Mouse (Mus musculus) forebrain, embryonic 13.5 days (tissue): ENCODE results near the gene Luc7l2. TPM values are rescaled to one million over a fixed set of nuclear protein-coding genes. Genes with fewer than 3 reads are reported as not detected.

ENCODE experiments used
- ATAC-seq: fragments of 200-750 bp; cut with Nextera tagmentation; 2 replicates; pipeline ENCODE4 v1.8.0; 2017
- H3K27ac ChIP-seq: fragments of 300-500 bp; sonication (generic); 2 replicates; pipeline ENCODE4 v1.5.1; 2015; ENCODE audit warnings: inconsistent platforms, mild to moderate bottlenecking, moderate library complexity
- H3K27me3 ChIP-seq: fragments of 300-500 bp; sonication (generic); 2 replicates; pipeline ENCODE4 v1.6.1; 2015; ENCODE audit warnings: mild to moderate bottlenecking, inconsistent platforms
- H3K36me3 ChIP-seq: fragments of 300-500 bp; sonication (generic); 2 replicates; pipeline ENCODE4 v1.6.1; 2015; ENCODE audit warnings: mild to moderate bottlenecking, inconsistent platforms; ENCODE audit not compliant: poor library complexity, severe bottlenecking
- H3K4me1 ChIP-seq: fragments of 300-500 bp; sonication (generic); 2 replicates; pipeline ENCODE4 v1.6.1; 2015; ENCODE audit warnings: inconsistent platforms
- H3K4me2 ChIP-seq: fragments of 300-500 bp; sonication (generic); 2 replicates; pipeline ENCODE4 v1.6.1; 2015; ENCODE audit warnings: inconsistent platforms, mild to moderate bottlenecking, moderate library complexity
- H3K4me3 ChIP-seq: fragments of 300-500 bp; sonication (generic); 2 replicates; pipeline ENCODE4 v1.5.1; 2015; ENCODE audit warnings: mild to moderate bottlenecking, inconsistent platforms
- H3K9ac ChIP-seq: fragments of 300-500 bp; sonication (generic); 2 replicates; pipeline ENCODE4 v1.6.1; 2015; ENCODE audit warnings: mild to moderate bottlenecking, inconsistent platforms
- H3K9me3 ChIP-seq: fragments of 300-500 bp; sonication (generic); replicated peaks from 2 replicates; pipeline ENCODE4 v1.6.1; 2016; ENCODE audit warnings: inconsistent platforms
- WGBS: fragments of 180-500 bp; shearing (Covaris S2); methylation state at CpG from one replicate; pipeline ENCODE4 v1.1.7; 2015; 5-methylcytosine and 5-hydroxymethylcytosine counted together
- polyA plus RNA-seq: library from polyadenylated mRNA; unstranded; fragments of >200 nt; fragmentation: Nextera tagmentation; extraction: Ambion mirVana; gene quantifications from 2 replicates; pipeline ENCODE4 v1.2.1, GENCODE M21; 2015

The Luc7l2 gene
- polyA plus RNA-seq, 1 experiment from 2014 or later: 40.1 TPM

DNA sequence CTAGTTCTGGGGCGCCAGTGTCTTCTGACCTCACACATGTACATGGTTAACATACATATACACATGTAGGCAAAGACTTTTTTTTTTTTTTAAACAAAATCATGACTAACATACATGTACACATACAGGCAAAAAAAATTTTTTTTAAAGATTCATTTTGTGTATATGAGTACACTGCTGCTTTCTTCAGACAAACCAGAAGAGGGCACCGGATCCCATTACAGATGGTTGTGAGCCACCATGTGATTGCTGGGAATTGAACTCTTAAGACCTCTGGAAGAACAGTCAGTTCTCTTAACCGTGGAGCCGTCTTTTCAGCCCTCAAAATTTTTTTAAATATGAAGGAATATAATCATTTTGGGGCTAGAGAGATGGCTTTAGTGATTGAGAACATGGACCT, 46.3 kb downstream of the Luc7l2 start:
- 91% methylated on average over 4 of the region's 4 CpGs for WGBS
- Histone ChIP-seq H3K9ac (no peak overlapping the region), H3K4me3 (no peak overlapping the region), H3K9me3 (no peaks in the 10 kb centered on the region), H3K4me2 (no peak overlapping the region), H3K27ac (no peak overlapping the region), H3K4me1 (no peaks in the 10 kb centered on the region), H3K27me3 (no peaks in the 10 kb centered on the region), H3K36me3 (peaks cover 59% of the 10 kb centered on the region)
- no peak for ATAC-seq

DNA sequence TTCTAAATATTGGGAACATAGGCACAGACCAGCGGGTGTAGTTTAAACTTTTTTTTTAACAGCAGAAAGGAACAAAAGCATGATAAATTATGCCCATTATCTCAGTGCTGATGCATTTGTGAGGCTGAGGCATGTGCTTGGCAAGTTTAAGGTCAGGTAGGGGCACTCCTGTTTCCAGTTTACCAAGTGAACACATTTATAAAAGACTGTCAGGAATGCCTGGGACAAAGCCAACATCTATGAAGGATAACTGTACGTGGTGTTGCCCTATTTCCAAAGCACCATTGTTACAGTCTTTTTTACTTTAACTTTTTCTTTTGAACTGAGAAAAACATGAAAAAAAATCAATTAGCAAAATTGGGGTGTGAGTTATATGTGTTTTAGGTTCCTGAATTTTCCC, 58.8 kb downstream of the Luc7l2 start:
- Histone ChIP-seq H3K4me3 (no peak overlapping the region), H3K9ac (no peak overlapping the region), H3K4me1 (no peaks in the 10 kb centered on the region), H3K27me3 (no peaks in the 10 kb centered on the region), H3K9me3 (no peaks in the 10 kb centered on the region), H3K36me3 (peaks cover 42% of the 10 kb centered on the region), H3K4me2 (no peak overlapping the region), H3K27ac (no peak overlapping the region)
- no peak for ATAC-seq
- 94% methylated on average over 2 of the region's 2 CpGs for WGBS

DNA sequence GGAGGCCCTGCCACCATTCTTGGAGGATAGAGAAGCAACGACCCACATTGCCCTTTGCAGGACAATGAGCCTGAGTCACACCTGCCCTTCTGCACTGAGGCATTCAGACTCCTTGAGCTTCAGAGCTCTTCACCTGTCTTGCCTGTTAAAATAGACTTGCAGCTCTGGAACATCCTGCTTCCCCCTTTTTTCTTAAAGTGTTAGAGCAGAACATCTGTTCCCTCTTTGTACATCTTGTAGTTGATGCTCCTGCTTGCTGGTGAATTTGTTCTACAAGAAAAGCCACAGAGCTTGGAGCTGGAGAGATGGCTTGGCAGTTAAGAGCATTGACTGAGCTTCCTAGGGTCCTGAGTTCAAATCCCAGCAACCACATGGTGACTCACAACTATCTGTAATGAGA, 71.3 kb downstream of the Luc7l2 start:
- no peaks in the 10 kb centered on the region for H3K9me3 ChIP-seq
- no peak overlapping the region for H3K4me3 ChIP-seq
- H3K27ac ChIP-seq: no peak overlapping the region
- no peak for ATAC-seq
- no peak overlapping the region for H3K9ac ChIP-seq
- H3K36me3 ChIP-seq: peaks cover 34% of the 10 kb centered on the region
- no peaks in the 10 kb centered on the region for H3K27me3 ChIP-seq
- H3K4me2 ChIP-seq: no peak overlapping the region
- WGBS: 83% methylated on average over 1 of the region's 1 CpGs
- no peaks in the 10 kb centered on the region for H3K4me1 ChIP-seq

DNA sequence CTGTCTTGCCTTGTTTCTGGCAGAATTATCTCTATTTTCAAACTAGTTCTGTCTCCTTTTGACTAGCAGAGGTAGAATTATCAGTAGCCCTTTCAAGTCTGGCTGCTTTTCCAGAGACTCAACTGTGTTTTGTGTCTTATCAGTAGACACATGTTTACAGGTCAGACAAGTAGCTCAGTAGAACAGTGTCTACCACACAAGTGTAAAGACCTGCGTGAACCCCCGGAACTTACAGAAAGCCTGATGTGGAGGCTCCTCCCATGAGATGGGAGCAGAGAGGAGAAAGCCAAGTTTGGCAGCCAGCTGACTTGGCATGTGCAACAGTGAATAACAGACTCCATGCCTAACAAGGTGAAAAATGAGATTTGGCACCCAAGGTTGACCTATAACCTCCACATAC, 72.3 kb downstream of the Luc7l2 start:
- 96% methylated on average over 2 of the region's 2 CpGs for WGBS

DNA sequence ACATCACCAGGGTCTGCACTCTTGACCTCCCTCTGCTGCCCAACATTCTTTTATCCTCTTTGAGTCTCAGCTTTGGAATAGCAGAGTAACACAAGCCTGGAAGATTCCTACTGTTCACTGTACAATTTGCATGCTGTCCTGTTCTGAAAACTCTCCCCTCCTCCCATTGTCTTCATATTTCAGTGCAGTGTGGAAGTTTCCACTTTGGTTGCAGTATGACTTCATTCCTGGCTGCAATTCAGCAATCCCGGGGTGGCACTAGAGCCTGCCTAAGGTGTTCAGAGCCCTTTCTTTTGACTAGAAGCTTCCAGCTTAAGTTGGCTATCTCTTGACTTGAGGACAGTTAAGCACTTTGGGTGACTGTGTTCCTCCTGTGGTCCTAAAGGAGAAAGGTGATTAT, 73.3 kb downstream of the Luc7l2 start:
- no peaks in the 10 kb centered on the region for H3K27me3 ChIP-seq
- ATAC-seq: no peak
- H3K4me2 ChIP-seq: no peak overlapping the region
- H3K27ac ChIP-seq: no peak overlapping the region
- no peaks in the 10 kb centered on the region for H3K4me1 ChIP-seq
- H3K4me3 ChIP-seq: no peak overlapping the region
- no peaks in the 10 kb centered on the region for H3K9me3 ChIP-seq
- H3K36me3 ChIP-seq: peaks cover 15% of the 10 kb centered on the region
- WGBS: 84% methylated on average over 1 of the region's 1 CpGs
- H3K9ac ChIP-seq: no peak overlapping the region

More for the DNA sequence above, 72.3 kb downstream of the Luc7l2 start:
- no peak overlapping the region for H3K4me3 ChIP-seq
- H3K4me1 ChIP-seq: no peaks in the 10 kb centered on the region
- no peaks in the 10 kb centered on the region for H3K9me3 ChIP-seq
- no peaks in the 10 kb centered on the region for H3K27me3 ChIP-seq
- H3K9ac ChIP-seq: no peak overlapping the region
- no peak overlapping the region for H3K27ac ChIP-seq
- peaks cover 24% of the 10 kb centered on the region for H3K36me3 ChIP-seq
- no peak for ATAC-seq
- no peak overlapping the region for H3K4me2 ChIP-seq

DNA sequence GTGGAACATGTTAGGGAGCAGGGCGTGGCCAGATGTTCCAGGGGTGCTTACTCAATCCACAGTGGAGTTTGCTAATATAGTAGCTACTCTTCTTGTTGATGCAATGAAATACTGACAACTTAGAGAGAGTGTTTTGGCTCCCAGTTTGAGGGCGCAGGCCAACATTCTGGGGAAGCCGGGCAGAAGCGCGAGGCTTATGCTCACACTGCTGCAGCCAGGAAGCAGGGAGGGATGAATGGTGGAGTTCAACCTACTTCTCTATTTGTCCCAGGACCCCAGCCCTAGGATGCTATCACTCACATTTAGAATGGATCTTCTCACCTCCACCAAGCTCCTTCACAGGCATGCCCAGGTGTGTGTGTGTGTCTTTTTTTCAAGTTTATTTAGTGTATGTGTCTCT, 75.0 kb downstream of the Luc7l2 start:
- Histone ChIP-seq H3K4me3 (no peak overlapping the region), H3K9me3 (no peaks in the 10 kb centered on the region), H3K36me3 (peaks cover 3% of the 10 kb centered on the region; the same call in 1 of the 2 replicates), H3K4me2 (no peak overlapping the region), H3K27ac (no peak overlapping the region), H3K27me3 (no peaks in the 10 kb centered on the region), H3K9ac (no peak overlapping the region), H3K4me1 (no peaks in the 10 kb centered on the region)
- ATAC-seq: no peak
- 94% methylated on average over 5 of the region's 5 CpGs for WGBS

DNA sequence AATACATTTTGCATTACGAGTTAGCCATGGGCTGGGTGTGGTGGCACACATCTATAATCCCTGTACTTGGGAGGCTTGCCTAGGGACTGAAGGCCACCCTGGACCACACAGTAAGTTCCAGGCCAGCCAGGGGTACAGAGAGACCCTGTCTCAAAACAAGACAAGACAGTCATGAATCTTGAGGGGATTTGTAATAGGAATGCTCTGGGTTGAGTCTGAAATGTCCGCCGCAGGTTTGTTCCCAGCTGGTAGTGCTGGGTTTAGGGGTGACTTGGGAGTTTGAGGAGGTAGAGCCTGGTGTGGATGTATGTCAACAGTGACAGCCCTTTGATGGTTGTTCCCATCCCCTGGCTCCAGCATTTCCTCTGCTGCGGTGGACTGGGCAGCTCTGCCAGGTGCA, 75.9 kb downstream of the Luc7l2 start:
- Histone ChIP-seq H3K27ac (no peak overlapping the region), H3K36me3 (no peaks in the 10 kb centered on the region; the same call in 1 of the 2 replicates), H3K9me3 (no peaks in the 10 kb centered on the region), H3K9ac (no peak overlapping the region), H3K27me3 (no peaks in the 10 kb centered on the region), H3K4me3 (no peak overlapping the region), H3K4me1 (no peaks in the 10 kb centered on the region), H3K4me2 (no peak overlapping the region)
- WGBS: 98% methylated on average over 4 of the region's 4 CpGs
- no peak for ATAC-seq

DNA sequence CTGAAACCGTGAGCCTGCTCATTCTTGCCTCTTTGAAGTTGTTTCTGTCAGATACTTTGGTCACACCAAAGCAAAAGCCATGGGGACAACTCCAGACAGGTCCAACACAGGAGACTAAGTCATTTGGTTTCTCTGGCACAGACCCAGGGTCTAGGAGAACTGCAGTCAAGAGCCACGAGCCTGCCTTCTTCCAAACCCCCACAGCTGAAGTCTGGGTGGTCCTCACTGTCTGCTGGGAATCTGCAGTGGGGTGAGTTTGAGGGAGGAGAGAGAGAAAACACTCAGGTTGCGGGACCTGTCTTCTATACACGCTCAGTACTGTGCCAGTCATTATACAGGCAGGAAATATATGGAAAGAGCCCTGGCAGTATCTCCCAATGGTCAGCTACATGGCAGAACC, 76.4 kb downstream of the Luc7l2 start:
- Histone ChIP-seq H3K9ac (no peak overlapping the region), H3K4me3 (no peak overlapping the region), H3K27ac (no peak overlapping the region), H3K4me1 (no peaks in the 10 kb centered on the region), H3K9me3 (no peaks in the 10 kb centered on the region), H3K4me2 (no peak overlapping the region), H3K27me3 (no peaks in the 10 kb centered on the region), H3K36me3 (no peaks in the 10 kb centered on the region; the same call in 1 of the 2 replicates)
- WGBS: 84% methylated on average over 4 of the region's 4 CpGs
- no peak for ATAC-seq

DNA sequence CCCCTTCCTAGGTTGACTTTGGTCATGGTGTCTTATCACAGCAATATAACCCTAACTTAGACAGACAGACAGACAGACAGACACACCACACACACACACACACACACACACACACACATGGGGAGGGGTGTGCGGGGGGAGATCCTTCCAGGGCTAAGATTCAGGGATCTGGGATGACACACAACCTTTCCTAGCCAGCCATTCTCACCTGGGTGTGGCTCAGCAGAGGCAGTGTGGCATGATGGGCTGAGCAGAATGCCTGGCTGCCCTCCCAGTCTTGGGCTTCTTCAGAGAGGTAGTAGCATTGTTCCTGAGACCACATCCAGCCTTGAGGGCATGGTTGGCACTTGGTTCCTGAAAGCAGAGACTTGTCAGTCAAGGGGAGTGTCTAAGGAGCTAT, 78.4 kb downstream of the Luc7l2 start:
- Histone ChIP-seq H3K4me1 (no peaks in the 10 kb centered on the region), H3K36me3 (no peaks in the 10 kb centered on the region; the same call in 1 of the 2 replicates), H3K27ac (no peak overlapping the region), H3K9me3 (no peaks in the 10 kb centered on the region), H3K4me2 (no peak overlapping the region), H3K4me3 (no peak overlapping the region), H3K27me3 (peaks cover 11% of the 10 kb centered on the region), H3K9ac (no peak overlapping the region)
- ATAC-seq: no peak
- 88% methylated on average over 1 of the region's 1 CpGs for WGBS

DNA sequence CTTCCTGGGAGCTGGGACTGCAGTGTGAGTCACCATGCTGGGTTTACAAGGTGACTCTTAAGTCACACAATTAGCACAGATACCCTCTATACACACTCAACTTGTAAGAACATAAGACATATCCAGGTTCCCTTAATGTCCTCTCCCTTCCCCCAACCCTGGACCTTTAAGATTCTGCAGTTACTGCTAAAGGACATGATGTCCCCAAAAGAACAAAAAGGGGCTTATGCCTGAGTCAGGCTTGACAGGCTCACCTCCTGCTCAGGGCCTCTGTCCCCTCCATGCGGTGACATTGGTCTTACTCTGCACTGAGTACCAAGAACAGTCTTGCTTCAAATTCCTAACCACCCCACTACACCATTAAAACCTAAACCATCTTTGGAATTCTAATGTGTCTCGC, 81.7 kb downstream of the Luc7l2 start:
- no peak for ATAC-seq
- Histone ChIP-seq H3K4me2 (no peak overlapping the region), H3K36me3 (no peaks in the 10 kb centered on the region), H3K27me3 (peaks cover 44% of the 10 kb centered on the region), H3K9ac (no peak overlapping the region), H3K4me1 (peaks cover 23% of the 10 kb centered on the region), H3K27ac (no peak overlapping the region), H3K4me3 (no peak overlapping the region), H3K9me3 (no peaks in the 10 kb centered on the region)
- WGBS: 83% methylated on average over 2 of the region's 2 CpGs

DNA sequence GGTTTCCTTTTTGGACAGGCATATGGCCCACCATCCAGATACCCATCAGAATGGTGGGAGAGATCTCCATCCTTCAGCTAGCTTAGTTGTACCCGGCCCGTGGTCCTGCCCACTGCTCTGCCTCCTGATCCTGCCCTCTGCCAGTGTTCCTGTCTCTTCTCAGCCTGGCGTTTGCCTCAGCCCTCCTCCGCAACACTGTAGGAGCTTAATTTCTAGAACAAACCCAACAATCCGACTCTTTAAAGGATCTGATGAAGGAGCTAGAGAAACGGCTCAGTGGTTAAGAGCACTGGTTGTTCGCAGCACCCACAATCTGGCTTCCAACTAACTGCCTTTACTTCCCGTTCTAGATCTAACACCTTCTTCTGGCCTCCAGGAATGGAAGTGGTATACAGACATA, 83.3 kb downstream of the Luc7l2 start:
- H3K4me1 ChIP-seq: peaks cover 23% of the 10 kb centered on the region
- 77% methylated on average over 8 of the region's 8 CpGs for WGBS
- no peak overlapping the region for H3K9ac ChIP-seq
- H3K4me3 ChIP-seq: no peak overlapping the region
- H3K27ac ChIP-seq: no peak overlapping the region
- no peak overlapping the region for H3K4me2 ChIP-seq
- peaks cover 57% of the 10 kb centered on the region for H3K27me3 ChIP-seq
- ATAC-seq: no peak
- H3K9me3 ChIP-seq: no peaks in the 10 kb centered on the region
- H3K36me3 ChIP-seq: no peaks in the 10 kb centered on the region

DNA sequence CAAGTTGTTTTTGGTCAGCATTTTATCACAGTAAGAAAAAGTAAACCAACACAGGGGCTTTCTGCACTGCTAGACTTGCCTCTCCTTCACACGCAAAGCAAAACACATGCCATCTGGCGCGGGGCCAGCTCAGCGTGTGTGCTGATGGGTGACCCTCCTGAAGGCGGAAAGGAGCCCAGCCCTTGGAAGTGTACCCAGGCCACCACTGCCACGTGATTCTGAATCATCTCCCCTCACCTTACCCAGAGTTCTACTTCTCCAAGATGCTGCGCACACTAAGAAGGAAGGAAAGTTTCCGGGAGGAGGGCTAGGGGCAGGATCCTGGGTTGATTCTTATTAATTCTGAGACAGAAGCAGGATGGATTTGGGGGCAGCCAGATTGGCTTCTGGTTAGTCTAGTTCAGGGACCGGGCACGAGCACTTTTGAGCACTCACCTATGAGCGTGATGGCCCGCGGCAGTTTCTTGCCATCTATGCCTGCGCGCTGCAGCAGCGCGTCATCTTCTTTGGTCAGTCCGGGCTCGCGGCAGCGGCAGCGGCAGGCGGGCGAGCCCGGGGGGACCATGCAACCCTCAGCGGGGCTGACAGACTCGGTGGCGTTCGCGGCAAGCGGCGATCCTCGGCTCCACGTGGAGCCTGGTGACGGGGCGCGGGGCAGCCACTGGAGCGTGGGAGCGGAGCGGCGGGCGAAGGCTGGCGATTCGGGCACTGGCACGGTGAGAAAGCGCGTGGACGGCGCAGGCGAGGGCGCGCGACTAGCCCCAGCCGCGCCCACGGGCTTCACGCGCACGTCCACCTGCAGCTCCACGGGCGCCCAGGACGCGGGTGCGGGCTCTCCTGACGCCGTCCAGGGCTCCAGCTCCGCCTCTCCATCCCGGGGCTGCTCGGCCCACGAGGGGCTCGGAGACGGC, 85.1 kb downstream of the Luc7l2 start:
- Histone ChIP-seq H3K9me3 (no peaks in the 10 kb centered on the region), H3K27me3 (peaks cover 75% of the 10 kb centered on the region), H3K36me3 (no peaks in the 10 kb centered on the region), H3K4me3 (peak overlapping the region; percentile 58), H3K27ac (no peak overlapping the region), H3K9ac (peak overlapping the region; percentile 63), H3K4me1 (peaks cover 23% of the 10 kb centered on the region), H3K4me2 (peak overlapping the region; percentile 100)
- under 1% methylated on average over 55 of the region's 72 CpGs for WGBS
- ATAC-seq: peak; percentile 76
